Mouse (Mus musculus) B cell, adult 2 months (primary cell): Measurements from ENCODE around the gene Fndc8.
A peak's percentile ranks its signal among the peaks of the same experiment; 100 is the strongest.
"Not testable (repeated sequence)": the region's sequence is repeated elsewhere in the genome, so short reads cannot be mapped to it uniquely, and the experiment has no call there.

Experiments
- DNase-seq, 2 experiments: peaks; one replicate each; pipeline ENCODE4 v3.0.0; 2022

Fndc8 gene

DNA sequence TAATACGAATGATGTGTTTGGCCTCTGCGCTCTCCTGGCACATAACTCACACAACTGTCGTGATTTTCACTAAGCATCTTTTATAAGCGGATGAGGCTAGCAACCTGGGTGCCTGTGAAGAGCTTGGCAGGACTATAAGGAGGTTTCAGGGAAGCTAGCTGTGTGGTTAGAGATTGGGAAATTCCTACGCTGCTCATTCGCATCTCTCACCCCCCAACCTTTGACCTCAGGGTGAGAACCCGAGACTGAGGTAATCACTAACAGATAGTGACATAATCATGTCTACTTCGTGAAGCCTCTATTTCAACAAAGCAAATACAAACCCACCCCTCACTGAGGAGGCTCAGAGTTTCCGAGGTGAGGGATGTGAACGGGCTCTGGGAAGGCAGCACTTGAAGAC, 28.8 kb downstream of the Fndc8 start:
- DNase-seq = no peak

- no peak for DNase-seq
Observed at GRCm38 (mm10) chr11:82921691-82922090, 29.8 kb downstream of the Fndc8 start.

DNA sequence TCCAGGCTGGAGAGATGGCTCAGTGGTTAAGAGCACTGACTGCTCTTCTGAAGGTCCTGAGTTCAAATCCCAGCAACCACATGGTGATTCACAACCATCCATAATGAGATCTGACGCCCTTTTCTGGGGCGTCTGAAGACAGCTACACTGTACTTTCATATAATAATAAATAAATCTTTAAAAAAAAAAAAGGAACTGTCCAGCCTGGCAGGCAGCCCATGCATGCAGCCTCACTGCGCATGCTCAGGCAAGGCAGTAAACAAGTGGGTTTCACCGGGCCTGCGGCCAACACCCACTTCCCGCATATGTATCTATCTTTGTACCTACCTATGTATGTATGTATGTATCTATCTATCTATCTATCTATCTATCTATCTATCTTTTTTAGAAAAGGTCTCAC, 32.0 kb downstream of the Fndc8 start:
- peak in 1 of 2 experiments; percentile 14 for DNase-seq

GRCm38 (mm10) chr11:82928897-82929632, 37.1 kb downstream of the Fndc8 start:
- peak in 1 of 2 experiments; percentile 15 for DNase-seq

DNA sequence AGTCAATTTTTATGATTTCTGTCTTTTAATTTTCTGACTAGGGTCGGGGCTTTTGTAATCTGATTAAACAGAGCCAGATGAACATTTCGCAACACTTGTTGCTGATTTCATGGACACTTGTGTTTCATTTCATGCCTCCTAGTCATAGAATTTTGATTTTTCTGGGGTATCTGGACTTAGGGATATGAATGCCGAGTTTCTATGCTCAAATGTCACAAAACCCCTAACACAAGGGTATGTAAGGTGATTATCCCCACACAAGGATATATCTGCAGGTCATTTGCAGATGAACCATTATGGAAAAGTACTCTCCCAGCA, 37.7 kb downstream of the Fndc8 start:
- DNase-seq = no peak

DNA sequence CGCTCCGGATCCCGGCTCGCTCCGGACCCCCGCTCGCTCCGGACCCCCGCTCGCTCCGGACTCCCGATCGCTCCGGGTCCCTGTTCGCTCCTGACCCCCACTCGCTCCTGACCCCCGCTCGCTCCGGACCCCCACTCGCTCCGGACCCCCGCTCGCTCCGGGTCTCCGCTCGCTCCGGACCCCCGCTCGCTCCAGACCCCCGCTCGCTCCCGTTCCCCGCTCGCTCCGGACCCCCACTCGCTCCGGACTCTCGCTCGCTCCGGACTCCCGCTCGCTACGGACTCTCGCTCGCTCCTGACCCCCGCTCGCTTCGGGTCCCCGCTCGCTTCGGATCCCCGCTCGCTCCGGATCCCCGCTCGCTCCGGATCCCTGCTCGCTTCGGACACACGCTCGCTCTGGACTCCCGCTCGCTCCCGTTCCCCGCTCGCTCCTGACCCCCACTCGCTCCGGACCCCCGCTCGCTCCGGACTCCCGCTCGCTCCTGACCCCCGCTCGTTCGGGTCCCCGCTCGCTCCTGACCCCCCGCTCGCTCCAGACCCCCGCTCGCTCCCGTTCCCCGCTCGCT, 38.5 kb downstream of the Fndc8 start:
- DNase-seq = not testable (repeated sequence)

- DNase-seq = not testable (repeated sequence)
Observed at GRCm38 (mm10) chr11:82931161-82931560, 39.2 kb downstream of the Fndc8 start.

DNA sequence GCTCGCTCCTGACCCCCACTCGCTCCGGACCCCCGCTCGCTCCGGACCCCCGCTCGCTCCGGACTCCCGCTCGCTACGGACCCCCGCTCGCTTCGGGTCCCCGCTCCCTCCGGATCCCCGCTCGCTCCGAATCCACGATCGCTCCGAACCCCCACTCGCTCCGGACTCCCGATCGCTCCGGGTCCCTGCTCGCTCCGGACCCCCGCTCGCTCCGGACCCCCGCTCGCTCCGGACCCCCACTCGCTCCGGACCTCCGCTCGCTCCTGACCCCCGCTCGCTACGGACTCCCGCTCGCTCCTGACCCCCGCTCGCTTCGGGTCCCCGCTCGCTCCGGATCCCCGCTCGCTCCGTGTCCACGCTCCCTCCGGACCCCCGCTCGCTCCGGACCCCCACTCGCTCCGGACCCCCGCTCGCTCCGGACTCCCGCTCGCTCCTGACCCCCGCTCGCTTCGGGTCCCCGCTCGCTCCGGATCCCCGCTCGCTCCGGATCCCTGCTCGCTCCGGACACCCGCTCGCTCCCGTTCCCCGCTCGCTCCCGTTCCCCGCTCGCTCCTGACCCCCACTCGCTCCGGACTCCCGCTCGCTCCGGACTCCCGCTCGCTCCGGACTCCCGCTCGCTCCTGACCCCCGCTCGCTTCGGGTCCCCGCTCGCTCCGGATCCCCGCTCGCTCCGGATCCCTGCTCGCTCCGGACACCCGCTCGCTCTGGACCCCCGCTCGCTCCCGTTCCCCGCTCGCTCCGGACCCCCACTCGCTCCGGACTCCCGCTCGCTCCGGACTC, 39.9 kb downstream of the Fndc8 start:
- DNase-seq = not testable (repeated sequence)

GRCm38 (mm10) chr11:82933186-82933585, 41.3 kb downstream of the Fndc8 start:
- DNase-seq = no peak

DNA sequence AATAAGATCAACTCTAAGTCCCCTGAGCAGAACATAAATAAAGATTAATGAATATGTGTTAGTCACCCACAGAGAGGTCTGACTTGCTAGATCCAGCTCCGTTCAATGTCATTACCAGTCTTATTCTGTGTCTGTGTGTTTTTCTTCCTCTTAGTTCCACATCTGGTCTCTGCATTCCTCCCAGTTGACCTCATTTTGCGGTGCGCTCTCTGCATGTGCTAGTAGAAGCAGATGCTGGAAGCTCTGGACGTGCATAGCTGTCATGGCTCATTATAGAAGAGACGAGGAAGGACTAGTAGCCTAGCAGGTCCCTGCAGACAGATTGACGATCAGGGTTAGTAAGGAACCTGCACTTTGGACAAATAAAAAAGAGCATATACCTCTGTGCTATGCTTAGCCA, 51.4 kb downstream of the Fndc8 start:
- DNase-seq = no peak

DNA sequence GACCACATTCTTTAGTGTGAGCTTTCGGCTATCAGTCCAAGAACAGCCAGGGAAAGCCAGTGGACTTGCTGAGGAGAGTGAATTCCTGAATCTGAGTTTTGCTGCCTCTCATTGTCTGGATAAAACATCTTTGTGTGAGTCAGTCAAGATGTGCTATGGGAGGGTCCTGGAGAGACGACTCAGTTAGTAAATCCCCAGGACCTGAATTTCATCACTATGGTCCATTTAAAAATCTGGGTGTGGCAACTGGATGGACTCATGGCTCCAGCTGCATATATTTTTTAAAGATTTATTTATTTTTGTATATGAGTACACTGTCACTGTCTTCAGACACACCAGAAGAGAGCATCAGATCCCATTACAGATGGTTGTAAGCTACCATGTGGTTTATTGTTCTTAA, 53.7 kb downstream of the Fndc8 start:
- no peak for DNase-seq

DNA sequence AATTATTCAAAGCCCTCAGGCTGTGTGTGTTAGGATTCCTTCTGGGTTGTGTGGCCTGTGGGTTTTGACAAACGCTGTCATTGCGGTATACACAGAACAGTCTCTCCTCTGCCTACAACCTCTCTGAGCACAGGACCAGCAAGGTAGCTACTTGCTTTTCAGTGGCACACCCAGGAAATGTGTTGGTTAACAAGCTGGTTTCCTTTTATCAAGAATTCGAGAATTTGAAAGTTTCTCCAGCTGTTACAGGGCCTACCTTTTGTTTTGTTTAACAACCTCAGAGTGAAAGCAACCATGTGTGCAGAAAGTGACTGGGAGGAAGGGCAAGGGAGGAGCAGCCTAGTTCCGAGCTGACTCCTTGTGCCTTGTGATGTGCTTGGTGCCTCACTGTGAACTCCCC, 55.5 kb downstream of the Fndc8 start:
- DNase-seq = no peak

GRCm38 (mm10) chr11:82949036-82949435, 57.1 kb downstream of the Fndc8 start:
- DNase-seq = no peak
